Mouse (Mus musculus) cerebellum, adult 11-12 months (tissue): ENCODE measurements at regions not wholly inside any gene's neighbourhood (a gene's known extent, or its start where the extent isn't known, plus 50 kb on each side); places are given as distances from the start of the nearest gene placed in this dataset.
A peak's percentile ranks its signal among the peaks of the same experiment; 100 is the strongest.

Source experiments
- DNase-seq: peaks from one replicate; pipeline ENCODE4 v3.0.0; 2022

- no peak for DNase-seq
Observed at GRCm38 (mm10) chr1:189990046-189990622, 68.0 kb upstream of the Smyd2 start.

- no peak for DNase-seq
Observed at GRCm38 (mm10) chr1:189989376-189989775, 67.2 kb upstream of the Smyd2 start.

- DNase-seq, result no peak
Observed at GRCm38 (mm10) chr1:189988864-189989263, 66.7 kb upstream of the Smyd2 start.

GRCm38 (mm10) chr1:189985516-189986205, 63.5 kb upstream of the Smyd2 start:
- no peak for DNase-seq

- no peak for DNase-seq
Observed at GRCm38 (mm10) chr1:189978244-189978643, 56.1 kb upstream of the Smyd2 start.

GRCm38 (mm10) chr1:189975660-189976059, 53.5 kb upstream of the Smyd2 start:
- no peak for DNase-seq

GRCm38 (mm10) chr1:189972790-189973406, 50.7 kb upstream of the Smyd2 start:
- DNase-seq, result peak; percentile 47
